Mouse (Mus musculus): ENCODE results near the gene Pheta2. TPM values are rescaled to one million over a fixed set of nuclear protein-coding genes. Genes with fewer than 3 reads are reported as not detected.
"Not testable (repeated sequence)": the region's sequence is repeated elsewhere in the genome, so short reads cannot be mapped to it uniquely, and the experiment has no call there.

Gene Pheta2
- polyA plus RNA-seq, 1 experiment from 2014 or later: 12.5 TPM

- H3K4me3 ChIP-seq (ENCODE audit: low read length): no peak overlapping the region
- H3K27ac ChIP-seq (ENCODE audit: low read length): peak overlapping the region; percentile 65
- H3K27me3 ChIP-seq (ENCODE audit: insufficient read depth, low read length): no peaks in the 10 kb centered on the region
- no peaks in the 10 kb centered on the region for H3K9me3 ChIP-seq (ENCODE audit: low read length)
- WGBS: 52% methylated on average over 3 of the region's 4 CpGs
- peaks cover 17% of the 10 kb centered on the region; the same call in 1 of the 2 replicates for H3K4me1 ChIP-seq (ENCODE audit: insufficient read depth, low read length)
- no peak overlapping the region for H3K4me2 ChIP-seq (replicated peaks; ENCODE audit: low read depth, low read length)
- H3K9ac ChIP-seq (replicated peaks; ENCODE audit: low read length): no peak overlapping the region
- ATAC-seq (ENCODE audit: low FRiP score, low TSS enrichment): no peak
- H3K36me3 ChIP-seq (ENCODE audit: insufficient read depth, low read length): no peaks in the 10 kb centered on the region
Measured at GRCm38 (mm10) chr15:82362234-82362633, 23.5 kb downstream of the Pheta2 start.

GRCm38 (mm10) chr15:82363801-82364200 lies 25.1 kb downstream of the Pheta2 start:
- H3K36me3 ChIP-seq (ENCODE audit: insufficient read depth, low read length); H3K4me2 ChIP-seq (replicated peaks; ENCODE audit: low read depth, low read length); H3K9ac ChIP-seq (replicated peaks; ENCODE audit: low read length); H3K4me3 ChIP-seq (ENCODE audit: low read length); H3K27me3 ChIP-seq (ENCODE audit: insufficient read depth, low read length); ATAC-seq (ENCODE audit: low FRiP score, low TSS enrichment); H3K27ac ChIP-seq (ENCODE audit: low read length); H3K9me3 ChIP-seq (ENCODE audit: low read length): not testable (repeated sequence)
- WGBS: 41% methylated on average over 7 of the region's 12 CpGs
- H3K4me1 ChIP-seq (ENCODE audit: insufficient read depth, low read length): peaks cover 12% of the 10 kb centered on the region; the same call in 1 of the 2 replicates

- H3K4me3 ChIP-seq (ENCODE audit: low read length); ATAC-seq (ENCODE audit: low FRiP score, low TSS enrichment): not testable (repeated sequence)
Measured at GRCm38 (mm10) chr15:82364561-82364960, 25.8 kb downstream of the Pheta2 start.

GRCm38 (mm10) chr15:82368146-82368545 lies 29.4 kb downstream of the Pheta2 start:
- Histone ChIP-seq H3K9me3 (ENCODE audit: low read length) (no peaks in the 10 kb centered on the region), H3K36me3 (ENCODE audit: insufficient read depth, low read length) (no peaks in the 10 kb centered on the region), H3K4me1 (ENCODE audit: insufficient read depth, low read length) (no peaks in the 10 kb centered on the region), H3K27me3 (ENCODE audit: insufficient read depth, low read length) (no peaks in the 10 kb centered on the region), H3K9ac (replicated peaks; ENCODE audit: low read length) (no peak overlapping the region), H3K4me3 (ENCODE audit: low read length) (no peak overlapping the region), H3K4me2 (replicated peaks; ENCODE audit: low read depth, low read length) (no peak overlapping the region), H3K27ac (ENCODE audit: low read length) (no peak overlapping the region)
- 87% methylated on average over 4 of the region's 4 CpGs for WGBS
- ATAC-seq (ENCODE audit: low FRiP score, low TSS enrichment): no peak

More at GRCm38 (mm10) chr15:82364561-82364960, 25.8 kb downstream of the Pheta2 start:
- not testable (repeated sequence) for H3K36me3 ChIP-seq (ENCODE audit: insufficient read depth, low read length); H3K9ac ChIP-seq (replicated peaks; ENCODE audit: low read length); H3K27me3 ChIP-seq (ENCODE audit: insufficient read depth, low read length); H3K27ac ChIP-seq (ENCODE audit: low read length); H3K9me3 ChIP-seq (ENCODE audit: low read length); H3K4me2 ChIP-seq (replicated peaks; ENCODE audit: low read depth, low read length); H3K4me1 ChIP-seq (ENCODE audit: insufficient read depth, low read length)
- 11% methylated on average over 6 of the region's 9 CpGs for WGBS

GRCm38 (mm10) chr15:82368851-82369250 lies 30.1 kb downstream of the Pheta2 start:
- Histone ChIP-seq H3K27ac (ENCODE audit: low read length) (0 out of 2 replicates have a peak overlapping the region, but pooled peaks have one; percentile 15), H3K9me3 (ENCODE audit: low read length) (no peaks in the 10 kb centered on the region), H3K27me3 (ENCODE audit: insufficient read depth, low read length) (no peaks in the 10 kb centered on the region), H3K9ac (replicated peaks; ENCODE audit: low read length) (no peak overlapping the region), H3K4me3 (ENCODE audit: low read length) (no peak overlapping the region), H3K4me2 (replicated peaks; ENCODE audit: low read depth, low read length) (no peak overlapping the region), H3K4me1 (ENCODE audit: insufficient read depth, low read length) (no peaks in the 10 kb centered on the region), H3K36me3 (ENCODE audit: insufficient read depth, low read length) (no peaks in the 10 kb centered on the region)
- 90% methylated on average over 1 of the region's 1 CpGs for WGBS
- no peak for ATAC-seq (ENCODE audit: low FRiP score, low TSS enrichment)

- no peak overlapping the region for H3K4me3 ChIP-seq (ENCODE audit: low read length)
Measured at GRCm38 (mm10) chr15:82372446-82372845, 33.7 kb downstream of the Pheta2 start.

GRCm38 (mm10) chr15:82372991-82373390 lies 34.2 kb downstream of the Pheta2 start:
- H3K4me3 ChIP-seq (ENCODE audit: low read length): no peak overlapping the region
- peaks cover 13% of the 10 kb centered on the region for H3K4me1 ChIP-seq (ENCODE audit: insufficient read depth, low read length)
- no peaks in the 10 kb centered on the region for H3K27me3 ChIP-seq (ENCODE audit: insufficient read depth, low read length)
- no peak overlapping the region for H3K9ac ChIP-seq (replicated peaks; ENCODE audit: low read length)
- no peak overlapping the region for H3K4me2 ChIP-seq (replicated peaks; ENCODE audit: low read depth, low read length)
- H3K27ac ChIP-seq (ENCODE audit: low read length): no peak overlapping the region
- ATAC-seq (ENCODE audit: low FRiP score, low TSS enrichment): no peak
- H3K9me3 ChIP-seq (ENCODE audit: low read length): no peaks in the 10 kb centered on the region
- H3K36me3 ChIP-seq (ENCODE audit: insufficient read depth, low read length): 0 out of 2 replicates have a peak, but pooled peaks cover 3% of the 10 kb centered on the region
- WGBS: 86% methylated on average over 5 of the region's 5 CpGs

More at GRCm38 (mm10) chr15:82372446-82372845, 33.7 kb downstream of the Pheta2 start:
- Histone ChIP-seq H3K27ac (ENCODE audit: low read length) (no peak overlapping the region), H3K9ac (replicated peaks; ENCODE audit: low read length) (no peak overlapping the region), H3K36me3 (ENCODE audit: insufficient read depth, low read length) (0 out of 2 replicates have a peak, but pooled peaks cover 3% of the 10 kb centered on the region), H3K4me2 (replicated peaks; ENCODE audit: low read depth, low read length) (no peak overlapping the region), H3K4me1 (ENCODE audit: insufficient read depth, low read length) (peaks cover 8% of the 10 kb centered on the region), H3K27me3 (ENCODE audit: insufficient read depth, low read length) (no peaks in the 10 kb centered on the region), H3K9me3 (ENCODE audit: low read length) (no peaks in the 10 kb centered on the region)
- no peak for ATAC-seq (ENCODE audit: low FRiP score, low TSS enrichment)
- 85% methylated on average over 6 of the region's 6 CpGs for WGBS

- Histone ChIP-seq H3K9me3 (ENCODE audit: low read length) (no peaks in the 10 kb centered on the region), H3K36me3 (ENCODE audit: insufficient read depth, low read length) (0 out of 2 replicates have a peak, but pooled peaks cover 3% of the 10 kb centered on the region), H3K27me3 (ENCODE audit: insufficient read depth, low read length) (no peaks in the 10 kb centered on the region), H3K4me1 (ENCODE audit: insufficient read depth, low read length) (peaks cover 26% of the 10 kb centered on the region), H3K4me3 (ENCODE audit: low read length) (no peak overlapping the region), H3K27ac (ENCODE audit: low read length) (no peak overlapping the region), H3K4me2 (replicated peaks; ENCODE audit: low read depth, low read length) (no peak overlapping the region), H3K9ac (replicated peaks; ENCODE audit: low read length) (no peak overlapping the region)
- WGBS: 83% methylated on average over 5 of the region's 5 CpGs
- no peak for ATAC-seq (ENCODE audit: low FRiP score, low TSS enrichment)
Measured at GRCm38 (mm10) chr15:82374437-82374836, 35.7 kb downstream of the Pheta2 start.

- Histone ChIP-seq H3K4me2 (replicated peaks; ENCODE audit: low read depth, low read length) (no peak overlapping the region), H3K27me3 (ENCODE audit: insufficient read depth, low read length) (no peaks in the 10 kb centered on the region), H3K4me1 (ENCODE audit: insufficient read depth, low read length) (peaks cover 29% of the 10 kb centered on the region), H3K9ac (replicated peaks; ENCODE audit: low read length) (no peak overlapping the region), H3K9me3 (ENCODE audit: low read length) (no peaks in the 10 kb centered on the region), H3K36me3 (ENCODE audit: insufficient read depth, low read length) (0 out of 2 replicates have a peak, but pooled peaks cover 3% of the 10 kb centered on the region), H3K27ac (ENCODE audit: low read length) (no peak overlapping the region), H3K4me3 (ENCODE audit: low read length) (no peak overlapping the region)
- no peak for ATAC-seq (ENCODE audit: low FRiP score, low TSS enrichment)
- 90% methylated on average over 9 of the region's 9 CpGs for WGBS
Measured at GRCm38 (mm10) chr15:82375855-82376254, 37.1 kb downstream of the Pheta2 start.

- WGBS: 71% methylated on average over 17 of the region's 17 CpGs
- peaks cover 29% of the 10 kb centered on the region for H3K4me1 ChIP-seq (ENCODE audit: insufficient read depth, low read length)
Measured at GRCm38 (mm10) chr15:82376393-82377138, 37.8 kb downstream of the Pheta2 start.

More at GRCm38 (mm10) chr15:82376393-82377138, 37.8 kb downstream of the Pheta2 start:
- ATAC-seq (ENCODE audit: low FRiP score, low TSS enrichment): no peak
- H3K36me3 ChIP-seq (ENCODE audit: insufficient read depth, low read length): 0 out of 2 replicates have a peak, but pooled peaks cover 3% of the 10 kb centered on the region
- no peak overlapping the region for H3K9ac ChIP-seq (replicated peaks; ENCODE audit: low read length)
- no peaks in the 10 kb centered on the region for H3K27me3 ChIP-seq (ENCODE audit: insufficient read depth, low read length)
- no peak overlapping the region for H3K4me3 ChIP-seq (ENCODE audit: low read length)
- no peak overlapping the region for H3K4me2 ChIP-seq (replicated peaks; ENCODE audit: low read depth, low read length)
- peak overlapping the region; percentile 47; the same call in 1 of the 2 replicates for H3K27ac ChIP-seq (ENCODE audit: low read length)
- no peaks in the 10 kb centered on the region for H3K9me3 ChIP-seq (ENCODE audit: low read length)
